Mouse (Mus musculus) small intestine, adult 2 months (tissue): ENCODE results near the gene Idi2.
"Not testable (repeated sequence)": the region's sequence is repeated elsewhere in the genome, so short reads cannot be mapped to it uniquely, and the experiment has no call there.

Experiments
- CTCF ChIP-seq: fragments of 200-500 bp; IDR thresholded peaks from 2 replicates; pipeline ENCODE4 v1.5.1; 2012; ENCODE audit warnings: low read depth, mild to moderate bottlenecking, control low read depth, inconsistent platforms, low read length, moderate library complexity, mixed read lengths; ENCODE audit not compliant: insufficient replicate concordance, insufficient read length; ENCODE audit errors: extremely low read depth
- POLR2A ChIP-seq: fragments of 200-500 bp; IDR thresholded peaks from 2 replicates; pipeline ENCODE4 v1.6.1; 2012; ENCODE audit warnings: low read depth, mild to moderate bottlenecking, control low read depth, inconsistent platforms, low read length, moderate library complexity

DNA sequence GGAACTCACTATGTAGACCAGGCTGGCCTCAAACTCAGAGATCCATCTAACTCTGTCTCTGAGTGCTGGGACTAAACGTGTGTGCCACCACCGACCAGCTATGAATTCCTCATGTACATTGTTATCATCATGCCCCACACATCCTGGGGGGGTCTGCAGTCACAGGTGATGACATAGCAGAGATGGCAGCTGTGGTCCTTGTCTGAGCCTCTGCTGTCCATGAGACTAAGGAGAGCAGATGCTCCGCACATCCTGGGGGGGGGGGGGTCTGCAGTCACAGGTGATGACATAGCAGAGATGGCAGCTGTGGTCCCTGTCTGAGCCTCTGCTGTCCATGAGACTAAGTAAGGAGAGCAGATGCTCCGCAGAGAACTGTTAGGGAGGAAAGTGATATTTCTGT is 11.6 kb upstream of the Idi2 start:
- TF ChIP-seq CTCF, POLR2A: not testable (repeated sequence)
